Mouse (Mus musculus): ENCODE results near the gene Ppargc1a. TPM values are rescaled to one million over a fixed set of nuclear protein-coding genes. Genes with fewer than 3 reads are reported as not detected.

The Ppargc1a gene
- polyA plus RNA-seq, 1 experiment, result 2.1 TPM

GRCm38 (mm10) chr5:51528165-51528498 is 39.4 kb downstream of the Ppargc1a start:
- Histone ChIP-seq H3K4me2 (ENCODE audit: low read depth) (no peak overlapping the region), H3K27me3 (ENCODE audit: control insufficient read depth, insufficient read depth, insufficient read length) (no peaks in the 10 kb centered on the region), H3K4me3 (no peak overlapping the region), H3ac (ENCODE audit: control insufficient read depth, insufficient read length) (no peak overlapping the region), H3K79me2 (ENCODE audit: control insufficient read depth, insufficient read depth) (no peaks in the 10 kb centered on the region), H3K36me3 (ENCODE audit: control insufficient read depth, insufficient read depth) (no peaks in the 10 kb centered on the region)
- TF ChIP-seq E2F4 (IDR thresholded peaks at IDR 0.05; ENCODE audit: insufficient read depth) (no peak), CEBPB (IDR thresholded peaks at IDR 0.05; ENCODE audit: insufficient read depth, poor library complexity, severe bottlenecking) (no peak), MAX (IDR thresholded peaks at IDR 0.05; ENCODE audit: low read depth) (no peak), USF1 (IDR thresholded peaks at IDR 0.05; ENCODE audit: low read depth) (no peak), SRF (IDR thresholded peaks at IDR 0.05; ENCODE audit: control insufficient read depth, insufficient read length, low read depth) (no peak), TCF12 (IDR thresholded peaks at IDR 0.05; ENCODE audit: insufficient read depth, poor library complexity, severe bottlenecking) (no peak), TCF3 (IDR thresholded peaks at IDR 0.05; ENCODE audit: insufficient read length, low read depth) (no peak), MYOG (IDR thresholded peaks at IDR 0.05; ENCODE audit: control insufficient read depth in 1 of 3, insufficient read depth in 1 of 3, insufficient read length in 2 of 3, low read depth in 2 of 3) (no peak), REST (IDR thresholded peaks at IDR 0.05; ENCODE audit: insufficient read depth, insufficient read length) (no peak)

- Histone ChIP-seq H3K4me3 (no peak overlapping the region), H3K27me3 (ENCODE audit: control insufficient read depth, insufficient read depth, insufficient read length) (no peaks in the 10 kb centered on the region), H3K36me3 (ENCODE audit: control insufficient read depth, insufficient read depth) (no peaks in the 10 kb centered on the region), H3ac (ENCODE audit: control insufficient read depth, insufficient read length) (no peak overlapping the region), H3K79me2 (ENCODE audit: control insufficient read depth, insufficient read depth) (no peaks in the 10 kb centered on the region), H3K4me2 (ENCODE audit: low read depth) (no peak overlapping the region)
- TF ChIP-seq POLR2A (IDR thresholded peaks at IDR 0.05; ENCODE audit: insufficient read length, low read depth) (no peak), TCF3 (IDR thresholded peaks at IDR 0.05; ENCODE audit: insufficient read length, low read depth) (no peak), POLR2AphosphoS2 (IDR thresholded peaks at IDR 0.05; ENCODE audit: insufficient read length, low read depth) (no peak), MYOG (IDR thresholded peaks at IDR 0.05; ENCODE audit: control insufficient read depth in 1 of 3, insufficient read depth in 1 of 3, insufficient read length in 2 of 3, low read depth in 2 of 3) (no peak), TCF12 (IDR thresholded peaks at IDR 0.05; ENCODE audit: insufficient read depth, poor library complexity, severe bottlenecking) (no peak), CEBPB (IDR thresholded peaks at IDR 0.05; ENCODE audit: insufficient read depth, poor library complexity, severe bottlenecking) (no peak), MYOD1 (IDR thresholded peaks at IDR 0.05; ENCODE audit: control insufficient read depth in 1 of 3, insufficient read length in 2 of 3, low read depth in 2 of 3) (no peak)
These were observed 39.9 kb downstream of the Ppargc1a start for GRCm38 (mm10) chr5:51527498-51528164.

GRCm38 (mm10) chr5:51525858-51526257 is 41.7 kb downstream of the Ppargc1a start:
- no peaks in the 10 kb centered on the region for H3K27me3 ChIP-seq (ENCODE audit: control insufficient read depth, insufficient read depth, insufficient read length)
- H3K4me3 ChIP-seq, result no peak overlapping the region
- no peaks in the 10 kb centered on the region for H3K79me2 ChIP-seq (ENCODE audit: control insufficient read depth, insufficient read depth)
- no peaks in the 10 kb centered on the region for H3K36me3 ChIP-seq (ENCODE audit: control insufficient read depth, insufficient read depth)
- no peak overlapping the region for H3K4me2 ChIP-seq (ENCODE audit: low read depth)
- TF ChIP-seq E2F4 (IDR thresholded peaks at IDR 0.05; ENCODE audit: insufficient read depth), result no peak
- no peak for TF ChIP-seq SRF (IDR thresholded peaks at IDR 0.05; ENCODE audit: control insufficient read depth, insufficient read length, low read depth)
- no peak for TF ChIP-seq MAX (IDR thresholded peaks at IDR 0.05; ENCODE audit: low read depth)
- TF ChIP-seq REST (IDR thresholded peaks at IDR 0.05; ENCODE audit: insufficient read depth, insufficient read length), result no peak
- TF ChIP-seq USF1 (IDR thresholded peaks at IDR 0.05; ENCODE audit: low read depth), result no peak
- no peak for TF ChIP-seq TCF3 (IDR thresholded peaks at IDR 0.05; ENCODE audit: insufficient read length, low read depth)
- TF ChIP-seq MYOD1 (IDR thresholded peaks at IDR 0.05; ENCODE audit: control insufficient read depth in 1 of 3, insufficient read length in 2 of 3, low read depth in 2 of 3), result no peak
- no peak overlapping the region for H3ac ChIP-seq (ENCODE audit: control insufficient read depth, insufficient read length)

GRCm38 (mm10) chr5:51520807-51521206 is 46.7 kb downstream of the Ppargc1a start:
- no peaks in the 10 kb centered on the region for H3K27me3 ChIP-seq (ENCODE audit: control insufficient read depth, insufficient read depth, insufficient read length)
- TF ChIP-seq TCF3 (IDR thresholded peaks at IDR 0.05; ENCODE audit: insufficient read length, low read depth), result no peak
- TF ChIP-seq USF1 (IDR thresholded peaks at IDR 0.05; ENCODE audit: low read depth), result no peak
- TF ChIP-seq E2F4 (IDR thresholded peaks at IDR 0.05; ENCODE audit: insufficient read depth), result no peak
- no peak for TF ChIP-seq MAX (IDR thresholded peaks at IDR 0.05; ENCODE audit: low read depth)
- TF ChIP-seq POLR2A (IDR thresholded peaks at IDR 0.05; ENCODE audit: insufficient read length, low read depth), result no peak
- TF ChIP-seq MYOG (IDR thresholded peaks at IDR 0.05; ENCODE audit: control insufficient read depth in 1 of 3, insufficient read depth in 1 of 3, insufficient read length in 2 of 3, low read depth in 2 of 3), result no peak
- no peak for TF ChIP-seq CEBPB (IDR thresholded peaks at IDR 0.05; ENCODE audit: insufficient read depth, poor library complexity, severe bottlenecking)
- TF ChIP-seq TCF12 (IDR thresholded peaks at IDR 0.05; ENCODE audit: insufficient read depth, poor library complexity, severe bottlenecking), result no peak
- no peak for TF ChIP-seq MYOD1 (IDR thresholded peaks at IDR 0.05; ENCODE audit: control insufficient read depth in 1 of 3, insufficient read length in 2 of 3, low read depth in 2 of 3)
- no peak for TF ChIP-seq SRF (IDR thresholded peaks at IDR 0.05; ENCODE audit: control insufficient read depth, insufficient read length, low read depth)
- no peak for TF ChIP-seq REST (IDR thresholded peaks at IDR 0.05; ENCODE audit: insufficient read depth, insufficient read length)
- no peak for TF ChIP-seq POLR2AphosphoS2 (IDR thresholded peaks at IDR 0.05; ENCODE audit: insufficient read length, low read depth)
- no peak overlapping the region for H3K4me2 ChIP-seq (ENCODE audit: low read depth)
- no peaks in the 10 kb centered on the region for H3K36me3 ChIP-seq (ENCODE audit: control insufficient read depth, insufficient read depth)
- H3K79me2 ChIP-seq (ENCODE audit: control insufficient read depth, insufficient read depth), result no peaks in the 10 kb centered on the region
- no peak overlapping the region for H3ac ChIP-seq (ENCODE audit: control insufficient read depth, insufficient read length)
- no peak overlapping the region for H3K4me3 ChIP-seq

All from myocyte (in vitro differentiated cells).